Mouse (Mus musculus) lung, postnatal 0 days (tissue): Measurements from ENCODE around the gene Dock8.

Experiments used
- CTCF ChIP-seq: IDR thresholded peaks from 2 replicates; pipeline ENCODE4 v1.5.1; 2016; ENCODE audit warnings: antibody characterized with exemption, mild to moderate bottlenecking
- EP300 ChIP-seq: IDR thresholded peaks from 2 replicates; pipeline ENCODE4 v1.6.1; 2016; ENCODE audit warnings: antibody characterized with exemption, mild to moderate bottlenecking, control low read depth

GRCm38 (mm10) chr19:25149788-25150187 is 150.5 kb downstream of the Dock8 start:
- TF ChIP-seq CTCF (no peak), EP300 (no peak)
